Mouse (Mus musculus): ENCODE data around the gene Tgm1. TPM values are rescaled to one million over a fixed set of nuclear protein-coding genes. Genes with fewer than 3 reads are reported as not detected.

Gene Tgm1
- polyA plus RNA-seq, 1 experiment from 2014 or later = 4.3 TPM

DNA sequence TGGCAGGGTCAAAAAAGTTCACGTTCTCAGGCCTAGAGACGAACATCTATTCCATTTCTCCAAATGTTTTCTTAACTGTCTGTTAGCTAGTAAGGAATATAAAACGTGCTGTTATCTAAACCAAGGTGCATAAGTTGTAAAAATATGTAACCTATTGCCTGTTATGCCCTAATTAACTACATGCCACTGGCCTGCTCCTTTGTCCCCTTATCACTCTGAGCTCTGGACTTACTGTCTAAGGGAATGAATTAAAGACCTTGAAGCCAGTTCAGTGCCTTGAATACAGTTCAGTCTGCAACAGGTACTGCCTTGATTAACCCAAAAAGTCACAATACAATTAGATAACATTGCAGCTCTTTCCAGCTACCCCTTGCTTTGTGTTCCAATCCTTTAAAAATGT is 21.6 kb upstream of the Tgm1 start:
- H3K79me2 ChIP-seq (ENCODE audit: inconsistent target) = no peaks in the 10 kb centered on the region
- H3K36me3 ChIP-seq (ENCODE audit: inconsistent target) = peaks cover 21% of the 10 kb centered on the region
- no peak overlapping the region for H3K4me3 ChIP-seq (ENCODE audit: inconsistent target)
- 81% methylated on average over 3 of the region's 3 CpGs for WGBS (ENCODE audit: missing documents)
- H3K27ac ChIP-seq = peak overlapping the region; percentile 47

DNA sequence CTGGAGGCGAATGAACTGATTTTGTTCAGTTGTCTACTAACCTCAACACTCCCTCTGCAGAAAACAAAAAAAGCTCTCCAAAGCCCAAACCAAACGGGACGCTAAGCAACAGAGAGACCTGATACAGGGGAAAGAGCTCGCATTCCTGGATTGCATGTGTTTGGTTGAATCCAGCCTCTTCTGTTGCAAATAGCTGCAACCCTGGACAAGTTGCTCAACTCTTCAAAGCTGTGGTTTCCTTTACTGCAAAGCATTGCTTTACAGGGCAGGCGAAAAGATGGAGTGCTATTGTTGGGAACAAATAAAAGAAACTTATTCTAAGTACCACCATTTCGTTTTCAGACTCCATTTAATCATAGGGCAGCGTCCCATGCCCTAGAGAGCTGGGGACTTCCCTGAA is 21.1 kb upstream of the Tgm1 start:
- H3K4me3 ChIP-seq (ENCODE audit: inconsistent target) = no peak overlapping the region
- WGBS (ENCODE audit: missing documents) = 51% methylated on average over 7 of the region's 7 CpGs
- peak overlapping the region; percentile 47; the same call in 1 of the 2 replicates for H3K27ac ChIP-seq
- peaks cover 16% of the 10 kb centered on the region for H3K36me3 ChIP-seq (ENCODE audit: inconsistent target)
- H3K79me2 ChIP-seq (ENCODE audit: inconsistent target) = no peaks in the 10 kb centered on the region

DNA sequence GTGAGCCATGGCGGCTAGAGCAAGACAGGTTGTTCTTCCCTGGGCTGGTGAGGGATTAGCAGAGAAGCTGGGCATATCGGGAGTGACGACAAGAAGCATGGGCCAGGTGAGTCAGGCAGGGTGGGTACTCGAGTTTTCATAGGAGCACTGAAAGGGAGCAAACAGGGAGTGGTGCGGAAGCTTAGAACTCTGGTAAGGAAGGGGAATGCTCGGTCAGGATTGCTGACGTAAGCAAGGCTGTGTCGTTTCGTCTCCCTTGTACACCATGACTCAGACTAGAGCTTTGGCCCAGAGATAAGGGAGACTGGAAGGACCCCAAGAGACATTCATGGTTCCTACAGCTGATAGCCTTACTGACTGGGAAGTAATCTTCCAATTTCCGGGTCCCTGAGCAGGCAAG is 20.2 kb upstream of the Tgm1 start:
- Histone ChIP-seq H3K27ac (no peak overlapping the region), H3K79me2 (ENCODE audit: inconsistent target) (no peaks in the 10 kb centered on the region), H3K4me3 (ENCODE audit: inconsistent target) (no peak overlapping the region), H3K36me3 (ENCODE audit: inconsistent target) (peaks cover 6% of the 10 kb centered on the region)
- WGBS (ENCODE audit: missing documents) = 86% methylated on average over 9 of the region's 10 CpGs

DNA sequence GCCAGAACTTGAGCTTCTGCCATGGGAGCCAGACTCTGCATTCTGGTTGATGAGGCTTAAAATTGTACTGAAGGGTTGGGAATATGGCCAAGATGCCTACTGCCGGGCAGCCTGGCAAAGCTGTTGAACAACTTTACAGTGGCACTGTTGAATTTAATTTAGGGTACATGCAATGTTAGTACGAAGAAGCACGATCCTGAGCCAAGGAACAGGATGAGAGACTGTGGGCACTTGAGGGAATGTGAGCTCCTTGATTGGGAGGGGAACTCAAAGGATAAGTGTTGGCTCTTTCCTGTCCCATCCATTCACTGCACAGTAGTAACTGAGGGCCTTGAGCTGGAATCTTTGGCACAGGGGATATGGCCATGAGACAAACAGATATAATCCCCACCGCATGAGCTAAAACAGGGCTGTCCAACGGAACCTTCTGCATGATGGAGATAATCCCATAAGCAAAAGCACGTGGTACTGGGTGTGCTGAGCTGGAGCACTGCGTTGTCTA is 16.9 kb upstream of the Tgm1 start:
- Histone ChIP-seq H3K36me3 (ENCODE audit: inconsistent target) (no peaks in the 10 kb centered on the region), H3K4me3 (ENCODE audit: inconsistent target) (no peak overlapping the region), H3K79me2 (ENCODE audit: inconsistent target) (no peaks in the 10 kb centered on the region), H3K27ac (no peak overlapping the region)
- WGBS (ENCODE audit: missing documents) = 92% methylated on average over 7 of the region's 7 CpGs

DNA sequence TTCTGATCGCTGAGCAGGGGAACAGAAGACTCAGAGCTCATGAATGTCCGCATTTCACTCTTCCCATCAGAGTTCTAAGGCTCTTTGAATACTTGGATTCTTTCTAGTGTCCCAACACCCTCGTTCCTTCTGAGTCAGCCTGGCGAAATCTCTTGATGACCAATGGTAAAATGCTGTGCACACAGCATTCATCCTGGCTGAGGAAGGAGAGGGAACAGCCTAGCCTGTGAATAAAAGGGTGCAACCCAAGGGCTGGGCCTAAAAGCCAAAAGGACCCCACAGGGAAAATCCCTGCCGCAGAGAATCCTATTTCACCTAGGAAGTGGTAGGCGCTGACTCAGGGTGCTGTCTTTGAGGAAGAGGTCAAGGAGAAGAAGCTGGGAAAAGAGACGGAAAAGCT is 16.4 kb upstream of the Tgm1 start:
- H3K36me3 ChIP-seq (ENCODE audit: inconsistent target) = no peaks in the 10 kb centered on the region
- no peaks in the 10 kb centered on the region for H3K79me2 ChIP-seq (ENCODE audit: inconsistent target)
- 84% methylated on average over 7 of the region's 7 CpGs for WGBS (ENCODE audit: missing documents)
- no peak overlapping the region for H3K4me3 ChIP-seq (ENCODE audit: inconsistent target)
- H3K27ac ChIP-seq = no peak overlapping the region

DNA sequence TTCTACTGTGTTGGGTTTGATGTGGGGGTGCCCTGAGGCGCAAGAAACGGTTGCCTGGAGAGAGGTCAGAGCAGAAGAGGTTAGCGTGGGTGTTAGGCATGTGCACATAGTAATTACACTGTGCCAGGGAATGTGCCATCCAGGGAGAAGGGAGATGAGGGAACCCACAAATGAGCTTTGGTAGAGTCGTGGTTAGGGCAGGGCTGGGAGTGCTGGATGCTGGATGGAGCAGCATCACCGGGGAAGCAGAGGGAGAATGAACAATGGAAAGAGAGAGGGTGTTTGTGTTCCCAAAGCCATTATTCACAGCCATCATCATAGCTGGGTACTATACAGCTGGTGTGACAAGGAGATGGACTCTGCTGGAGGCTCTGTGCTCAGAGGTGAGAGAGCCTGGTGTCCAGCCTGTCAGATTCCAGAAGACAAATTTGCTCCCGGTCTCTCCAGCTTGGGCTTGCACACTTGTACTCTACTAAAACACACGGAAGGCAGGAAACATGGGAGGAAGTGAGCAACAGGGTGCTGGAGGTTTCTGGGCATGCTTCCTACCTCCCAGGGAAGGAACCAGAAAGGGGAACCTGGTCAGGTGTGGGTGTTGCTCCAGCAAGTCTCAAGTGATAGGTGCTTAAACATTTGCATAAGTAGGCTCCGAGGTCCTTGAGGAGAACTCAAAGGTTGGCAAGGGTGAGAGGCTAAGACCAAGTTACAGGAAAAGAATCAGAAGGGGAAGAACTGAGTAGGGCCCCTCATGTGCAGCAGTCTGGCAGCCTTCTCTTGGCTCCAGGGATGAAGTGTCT is 14.4 kb upstream of the Tgm1 start:
- H3K27ac ChIP-seq = no peak overlapping the region

DNA sequence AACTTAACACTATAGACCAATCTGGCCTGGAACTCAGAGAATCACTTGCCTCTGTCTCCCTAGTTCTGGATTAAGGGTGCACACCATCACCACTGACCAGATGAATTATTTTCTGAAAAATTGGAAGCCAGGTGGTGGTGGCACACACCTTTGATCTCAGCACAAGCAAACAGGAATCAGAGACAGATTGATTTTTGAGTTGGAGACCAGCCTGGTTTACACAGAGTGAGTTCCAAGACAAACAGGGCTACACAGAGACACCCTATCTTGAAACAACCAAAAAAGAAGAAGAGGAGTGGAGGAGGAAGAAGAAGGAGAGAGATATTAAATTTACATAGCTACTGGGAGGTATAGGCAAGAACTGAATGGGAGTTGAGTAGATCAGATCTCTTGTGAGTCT is 12.5 kb upstream of the Tgm1 start:
- no peaks in the 10 kb centered on the region for H3K79me2 ChIP-seq (ENCODE audit: inconsistent target)
- no peak overlapping the region for H3K27ac ChIP-seq
- no peaks in the 10 kb centered on the region for H3K36me3 ChIP-seq (ENCODE audit: inconsistent target)
- no peak overlapping the region for H3K4me3 ChIP-seq (ENCODE audit: inconsistent target)

More for the DNA sequence above, 14.4 kb upstream of the Tgm1 start:
- H3K4me3 ChIP-seq (ENCODE audit: inconsistent target) = no peak overlapping the region
- WGBS (ENCODE audit: missing documents) = 57% methylated on average over 8 of the region's 8 CpGs
- no peaks in the 10 kb centered on the region for H3K36me3 ChIP-seq (ENCODE audit: inconsistent target)
- no peaks in the 10 kb centered on the region for H3K79me2 ChIP-seq (ENCODE audit: inconsistent target)

DNA sequence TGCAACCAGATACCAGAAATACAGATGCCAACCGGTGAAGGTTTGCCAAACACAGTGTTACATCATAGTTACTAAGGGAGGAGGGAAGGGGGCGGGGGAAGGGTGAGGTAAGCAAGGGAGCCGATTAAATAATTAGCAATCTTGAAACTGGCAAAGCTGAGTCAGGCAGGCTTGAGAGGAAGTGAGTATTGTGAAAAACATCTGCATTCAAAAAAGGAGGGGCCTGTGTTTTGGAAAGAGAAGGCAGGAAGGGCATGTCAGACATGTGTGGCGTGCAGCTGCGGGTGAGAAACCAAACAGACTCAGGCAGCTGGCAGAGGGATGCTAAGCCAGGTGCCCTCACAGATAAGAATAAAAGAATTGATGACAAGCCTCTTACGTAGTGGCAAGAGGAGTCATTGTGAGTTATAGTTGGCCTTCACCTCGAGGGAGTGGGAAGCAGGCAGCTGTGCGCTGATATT is 10.7 kb upstream of the Tgm1 start:
- H3K27ac ChIP-seq = peak overlapping the region; percentile 54
- no peaks in the 10 kb centered on the region for H3K79me2 ChIP-seq (ENCODE audit: inconsistent target)
- no peak overlapping the region for H3K4me3 ChIP-seq (ENCODE audit: inconsistent target)
- H3K36me3 ChIP-seq (ENCODE audit: inconsistent target) = peaks cover 5% of the 10 kb centered on the region; the same call in 1 of the 2 replicates
- WGBS (ENCODE audit: missing documents) = 2% methylated on average over 8 of the region's 8 CpGs

DNA sequence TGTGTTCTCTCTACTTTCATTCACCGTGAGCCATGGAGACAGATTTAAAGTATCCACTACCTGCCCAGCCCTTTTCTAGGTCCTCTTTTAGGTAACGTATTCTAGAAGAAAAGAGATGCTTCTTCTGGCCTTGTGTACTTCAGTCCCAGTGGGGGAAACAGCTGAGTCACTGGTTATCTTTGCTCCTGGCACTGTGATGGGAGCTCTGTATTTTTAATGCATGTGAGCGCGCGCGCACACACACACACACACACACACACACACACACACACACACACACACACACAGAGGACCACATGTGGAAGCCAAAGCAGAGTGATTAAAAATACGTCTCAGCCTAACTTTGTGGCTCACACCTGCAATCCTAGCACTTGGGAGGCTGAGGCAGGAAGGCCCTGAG is 9.7 kb upstream of the Tgm1 start:
- peaks cover 14% of the 10 kb centered on the region for H3K36me3 ChIP-seq (ENCODE audit: inconsistent target)
- H3K27ac ChIP-seq = no peak overlapping the region
- WGBS (ENCODE audit: missing documents) = 84% methylated on average over 3 of the region's 7 CpGs
- H3K4me3 ChIP-seq (ENCODE audit: inconsistent target) = no peak overlapping the region
- no peaks in the 10 kb centered on the region for H3K79me2 ChIP-seq (ENCODE audit: inconsistent target)

DNA sequence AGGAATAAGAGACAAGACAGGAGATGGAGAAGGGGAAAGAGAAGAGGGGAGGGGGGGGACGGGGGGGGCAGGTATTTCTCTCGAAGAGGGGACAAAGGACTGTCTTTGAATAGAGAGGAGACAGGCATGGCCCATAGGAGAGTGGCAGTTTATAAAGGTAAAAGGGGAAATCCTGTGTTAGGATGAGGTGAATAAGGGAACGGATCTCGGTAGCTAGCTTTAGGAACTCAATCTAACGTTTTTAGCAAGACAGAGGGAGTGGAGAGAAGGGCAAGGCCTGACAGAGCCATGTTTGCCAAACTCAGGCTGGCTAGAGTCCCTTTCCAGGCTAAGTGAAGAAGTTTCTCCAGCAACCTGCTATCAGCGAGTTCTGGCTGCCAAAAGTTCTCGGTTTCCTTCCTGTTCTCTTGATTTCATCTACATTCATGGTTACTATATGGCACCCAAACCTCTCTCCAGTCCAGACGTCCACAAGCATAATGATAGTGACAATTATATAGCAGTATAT is 8.8 kb upstream of the Tgm1 start:
- Histone ChIP-seq H3K4me3 (ENCODE audit: inconsistent target) (no peak overlapping the region), H3K79me2 (ENCODE audit: inconsistent target) (no peaks in the 10 kb centered on the region), H3K36me3 (ENCODE audit: inconsistent target) (peaks cover 22% of the 10 kb centered on the region), H3K27ac (no peak overlapping the region)
- WGBS (ENCODE audit: missing documents) = 25% methylated on average over 8 of the region's 8 CpGs

DNA sequence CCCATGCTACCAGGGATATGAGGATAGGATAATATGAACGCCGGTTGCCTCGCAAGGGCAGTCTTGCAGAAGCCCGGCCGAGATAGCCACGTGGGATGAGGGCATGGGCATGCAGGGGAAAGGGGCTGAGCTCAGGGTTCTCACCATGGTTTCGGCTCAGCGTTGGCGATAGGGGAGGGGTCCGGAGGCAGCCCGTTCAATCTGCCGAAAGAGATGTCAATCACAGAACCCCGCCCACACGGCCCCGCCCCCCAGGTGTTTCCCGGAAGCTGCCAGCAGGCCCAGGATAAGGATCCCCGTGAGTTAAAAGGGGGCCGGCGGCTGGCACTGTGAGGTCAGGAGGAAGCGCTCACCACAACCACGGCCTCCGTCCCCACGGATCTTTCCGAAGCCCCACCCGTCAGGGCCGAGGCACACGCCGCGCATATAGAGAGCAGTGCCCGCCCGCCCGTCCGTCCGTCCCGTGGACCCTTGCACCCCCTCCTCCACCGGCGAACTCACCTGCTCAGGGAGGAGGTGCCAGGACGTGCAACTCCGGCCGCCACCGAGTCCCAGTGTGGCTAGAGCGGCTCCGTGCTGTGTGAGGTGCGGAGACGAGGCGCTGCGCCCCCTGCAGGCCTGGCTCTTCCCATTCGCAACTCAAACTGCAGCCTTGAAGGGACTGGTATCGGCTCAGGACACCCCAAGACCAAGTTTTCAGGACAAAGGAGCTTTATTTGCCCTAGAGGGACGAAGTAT is 8.1 kb upstream of the Tgm1 start, which contains the start of gene Rabggta:
Gene Rabggta (minus strand): TSS at position 564 of the 738 bp plus-strand sequence.
- Histone ChIP-seq H3K4me3 (ENCODE audit: inconsistent target) (peak within 1 kb of the TSS; percentile 35), H3K27ac (peak within 1 kb of the TSS; percentile 41), H3K79me2 (ENCODE audit: inconsistent target) (no peaks in the 10 kb centered on the region), H3K36me3 (ENCODE audit: inconsistent target) (peaks cover 28% of the 10 kb centered on the region)
- WGBS (ENCODE audit: missing documents) = 2% methylated on average over 50 of the region's 50 CpGs

DNA sequence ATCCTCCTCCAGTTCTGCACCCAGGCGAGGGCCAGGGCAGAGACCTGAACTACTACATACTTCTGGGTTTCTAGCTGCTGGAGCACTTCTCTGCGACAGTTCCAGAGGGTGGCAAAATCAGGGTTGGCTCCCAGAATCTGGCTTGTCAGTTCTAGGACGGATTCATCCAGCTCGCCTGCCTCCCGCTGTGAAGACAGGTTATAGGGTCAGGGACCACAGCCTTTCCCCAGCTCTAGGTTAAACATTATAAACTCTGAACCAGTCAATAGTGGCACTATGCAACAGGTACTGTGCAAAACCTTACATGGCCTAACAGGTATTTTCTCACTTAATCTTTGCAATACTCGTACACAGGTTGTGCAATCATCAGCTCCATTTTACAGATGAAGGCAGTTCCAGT is 7.3 kb upstream of the Tgm1 start:
- Histone ChIP-seq H3K4me3 (ENCODE audit: inconsistent target) (peak overlapping the region; percentile 35; the same call in 1 of the 2 replicates), H3K27ac (no peak overlapping the region), H3K36me3 (ENCODE audit: inconsistent target) (peaks cover 34% of the 10 kb centered on the region), H3K79me2 (ENCODE audit: inconsistent target) (no peaks in the 10 kb centered on the region)
- 93% methylated on average over 6 of the region's 6 CpGs for WGBS (ENCODE audit: missing documents)

DNA sequence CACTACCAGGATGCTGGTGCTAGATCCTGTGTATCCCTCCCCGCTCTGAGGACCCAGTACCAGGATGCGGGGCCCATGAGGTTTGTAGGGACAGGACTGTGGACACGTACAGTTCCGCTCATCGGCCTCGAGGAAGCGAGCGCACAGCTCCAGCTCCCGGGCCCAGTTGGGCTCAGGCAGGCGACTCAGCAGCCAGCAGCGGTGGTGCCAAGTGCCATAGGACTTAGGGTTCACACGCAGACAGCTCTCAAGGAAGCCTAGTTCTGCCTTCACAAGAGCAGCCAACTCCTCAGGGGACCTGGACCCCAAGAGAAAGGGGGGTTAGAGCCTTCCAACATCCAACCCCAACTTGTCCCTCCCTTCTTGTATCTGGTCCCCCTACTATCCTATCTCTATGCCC is 6.9 kb upstream of the Tgm1 start:
- Histone ChIP-seq H3K79me2 (ENCODE audit: inconsistent target) (no peaks in the 10 kb centered on the region), H3K27ac (no peak overlapping the region), H3K4me3 (ENCODE audit: inconsistent target) (no peak overlapping the region), H3K36me3 (ENCODE audit: inconsistent target) (peaks cover 34% of the 10 kb centered on the region)
- 97% methylated on average over 12 of the region's 12 CpGs for WGBS (ENCODE audit: missing documents)

DNA sequence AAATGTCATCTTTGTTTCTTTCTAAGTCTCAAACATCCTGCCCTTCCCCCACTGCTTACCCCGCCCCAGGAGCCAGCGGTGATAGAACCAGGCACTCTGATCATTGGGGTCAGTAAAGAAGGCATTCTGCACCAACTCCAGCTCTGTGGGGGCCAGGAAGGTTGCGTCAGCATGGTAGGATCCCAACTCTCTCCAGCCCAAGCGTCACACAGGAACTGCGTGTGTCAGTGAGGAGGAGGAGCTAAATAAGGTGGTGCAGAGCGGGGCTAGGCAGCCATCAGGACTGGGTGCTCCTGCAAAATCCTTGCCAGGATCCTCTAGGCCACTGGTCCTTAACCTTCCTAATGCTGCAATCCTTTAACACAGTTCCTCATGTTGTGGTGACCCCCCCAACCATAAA is 6.0 kb upstream of the Tgm1 start:
- 83% methylated on average over 6 of the region's 6 CpGs for WGBS (ENCODE audit: missing documents)
- no peak overlapping the region for H3K27ac ChIP-seq
- H3K79me2 ChIP-seq (ENCODE audit: inconsistent target) = no peaks in the 10 kb centered on the region
- H3K36me3 ChIP-seq (ENCODE audit: inconsistent target) = peaks cover 34% of the 10 kb centered on the region
- no peak overlapping the region for H3K4me3 ChIP-seq (ENCODE audit: inconsistent target)

DNA sequence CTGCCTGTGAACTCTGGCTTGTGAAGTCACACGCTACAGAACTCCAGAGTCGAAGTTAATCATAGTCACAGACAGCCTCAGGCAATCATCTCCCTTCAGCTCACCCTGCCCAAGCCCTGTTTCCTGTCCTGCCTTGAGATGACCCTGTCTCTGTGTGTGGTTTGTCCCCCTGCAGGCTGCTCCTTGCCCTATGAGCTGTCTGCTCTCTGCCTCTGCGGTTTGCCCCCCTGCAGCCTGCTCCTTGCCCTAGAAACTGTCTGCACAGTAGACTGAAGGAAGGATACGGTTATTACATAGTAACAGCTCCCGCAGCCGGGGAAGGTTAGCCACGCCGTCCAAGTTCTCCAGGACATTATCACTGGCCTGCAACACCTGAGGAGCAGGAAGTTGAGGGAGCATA is 3.2 kb upstream of the Tgm1 start:
- Histone ChIP-seq H3K4me3 (ENCODE audit: inconsistent target) (no peak overlapping the region), H3K36me3 (ENCODE audit: inconsistent target) (peaks cover 34% of the 10 kb centered on the region), H3K79me2 (ENCODE audit: inconsistent target) (no peaks in the 10 kb centered on the region), H3K27ac (no peak overlapping the region)
- WGBS (ENCODE audit: missing documents) = 93% methylated on average over 8 of the region's 8 CpGs

Measured in macrophage (primary cell).